Mouse (Mus musculus) cerebellum, adult (tissue): ENCODE measurements around the gene Trio.
A peak's percentile ranks its signal among the peaks of the same experiment; 100 is the strongest.

Experiments
- ATAC-seq: cut with Nextera tagmentation; 2 replicates; pipeline ENCODE4 v1.9.2; 2017; ENCODE audit warnings: mild to moderate bottlenecking, moderate library complexity, mixed read lengths; ENCODE audit not compliant: insufficient number of reproducible peaks, low FRiP score, low TSS enrichment

Gene Trio

GRCm38 (mm10) chr15:28025447-28026166 lies at the start of gene Trio:
Gene Trio, minus strand, starts transcription at chr15:28025848.
- peak; percentile 92 for ATAC-seq

GRCm38 (mm10) chr15:28074416-28074970 lies 48.8 kb upstream of the Trio start:
- ATAC-seq: no peak

- no peak for ATAC-seq
These were observed 46.0 kb upstream of the Trio start for GRCm38 (mm10) chr15:28071601-28072000.

- ATAC-seq: no peak
These were observed 45.2 kb upstream of the Trio start for GRCm38 (mm10) chr15:28070771-28071419.

GRCm38 (mm10) chr15:28070221-28070620 lies 44.6 kb upstream of the Trio start:
- ATAC-seq: no peak

GRCm38 (mm10) chr15:28067373-28067772 lies 41.7 kb upstream of the Trio start:
- peak; percentile 68 for ATAC-seq

GRCm38 (mm10) chr15:28066468-28066867 lies 40.8 kb upstream of the Trio start:
- ATAC-seq: no peak

- no peak for ATAC-seq
These were observed 39.9 kb upstream of the Trio start for GRCm38 (mm10) chr15:28065572-28065971.

GRCm38 (mm10) chr15:28064733-28065088 lies 39.1 kb upstream of the Trio start:
- no peak for ATAC-seq

GRCm38 (mm10) chr15:28064081-28064732 lies 38.6 kb upstream of the Trio start:
- ATAC-seq: no peak

GRCm38 (mm10) chr15:28063466-28063865 lies 37.8 kb upstream of the Trio start:
- no peak for ATAC-seq

GRCm38 (mm10) chr15:28062016-28062415 lies 36.4 kb upstream of the Trio start:
- ATAC-seq: no peak

- no peak for ATAC-seq
These were observed 35.3 kb upstream of the Trio start for GRCm38 (mm10) chr15:28060977-28061376.

GRCm38 (mm10) chr15:28060423-28060822 lies 34.8 kb upstream of the Trio start:
- ATAC-seq: no peak

GRCm38 (mm10) chr15:28057545-28057944 lies 31.9 kb upstream of the Trio start:
- ATAC-seq: no peak

GRCm38 (mm10) chr15:28054731-28055130 lies 29.1 kb upstream of the Trio start:
- no peak for ATAC-seq

GRCm38 (mm10) chr15:28054111-28054510 lies 28.5 kb upstream of the Trio start:
- ATAC-seq: no peak

GRCm38 (mm10) chr15:28053226-28053625 lies 27.6 kb upstream of the Trio start:
- no peak for ATAC-seq

- no peak for ATAC-seq
These were observed 26.2 kb upstream of the Trio start for GRCm38 (mm10) chr15:28051811-28052210.

- ATAC-seq: peak; percentile 66; the same call in 1 of the 2 replicates
These were observed 25.5 kb upstream of the Trio start for GRCm38 (mm10) chr15:28051104-28051625.

- no peak for ATAC-seq
These were observed 22.1 kb upstream of the Trio start for GRCm38 (mm10) chr15:28047711-28048110.
